Mouse (Mus musculus): ENCODE data around the gene Fitm1.

Fitm1 gene

GRCm38 (mm10) chr14:55591331-55591891 is 16.0 kb downstream of the Fitm1 start, which contains the start of gene Rnf31:
Rnf31 (plus strand) TSS chr14:55591708.
- in situ Hi-C loops (cut with MboI; ENCODE audit: low sequenced_read_pairs) = no loop called here

GRCm38 (mm10) chr14:55592226-55592625 is 16.8 kb downstream of the Fitm1 start:
- in situ Hi-C loops (cut with MboI; ENCODE audit: low sequenced_read_pairs) = no loop called here

- in situ Hi-C loops (cut with MboI; ENCODE audit: low sequenced_read_pairs) = no loop called here
Measured at GRCm38 (mm10) chr14:55596036-55596690, 20.7 kb downstream of the Fitm1 start.

GRCm38 (mm10) chr14:55598521-55599390 is 23.3 kb downstream of the Fitm1 start:
- in situ Hi-C loops (cut with MboI; ENCODE audit: low sequenced_read_pairs) = no loop called here

GRCm38 (mm10) chr14:55603271-55603632 is 27.8 kb downstream of the Fitm1 start, which contains the start of gene Irf9:
Irf9 (plus strand) TSS chr14:55603571.
- in situ Hi-C loops (cut with MboI; ENCODE audit: low sequenced_read_pairs) = no loop called here

GRCm38 (mm10) chr14:55603633-55604576 is 28.5 kb downstream of the Fitm1 start:
- in situ Hi-C loops (cut with MboI; ENCODE audit: low sequenced_read_pairs) = no loop called here

GRCm38 (mm10) chr14:55604823-55605222 is 29.4 kb downstream of the Fitm1 start:
- in situ Hi-C loops (cut with MboI; ENCODE audit: low sequenced_read_pairs) = no loop called here

- in situ Hi-C loops (cut with MboI; ENCODE audit: low sequenced_read_pairs) = no loop called here
Measured at GRCm38 (mm10) chr14:55605743-55606459, 30.5 kb downstream of the Fitm1 start.

- in situ Hi-C loops (cut with MboI; ENCODE audit: low sequenced_read_pairs) = no loop called here
Measured at GRCm38 (mm10) chr14:55608339-55608738, 32.9 kb downstream of the Fitm1 start.

GRCm38 (mm10) chr14:55613346-55613745 is 37.9 kb downstream of the Fitm1 start:
- in situ Hi-C loops (cut with MboI; ENCODE audit: low sequenced_read_pairs) = no loop called here

- in situ Hi-C loops (cut with MboI; ENCODE audit: low sequenced_read_pairs) = no loop called here
Measured at GRCm38 (mm10) chr14:55614565-55615178, 39.3 kb downstream of the Fitm1 start.

GRCm38 (mm10) chr14:55615876-55616275 is 40.5 kb downstream of the Fitm1 start:
- in situ Hi-C loops (cut with MboI; ENCODE audit: low sequenced_read_pairs) = no loop called here

- in situ Hi-C loops (cut with MboI; ENCODE audit: low sequenced_read_pairs) = no loop called here
Measured at GRCm38 (mm10) chr14:55616844-55617243, 41.4 kb downstream of the Fitm1 start.

- in situ Hi-C loops (cut with MboI; ENCODE audit: low sequenced_read_pairs) = no loop called here
Measured at GRCm38 (mm10) chr14:55617822-55618221, 42.4 kb downstream of the Fitm1 start, which contains the start of gene Rec8. Rec8 (plus strand) TSS chr14:55618037.

- in situ Hi-C loops (cut with MboI; ENCODE audit: low sequenced_read_pairs) = no loop called here
Measured at GRCm38 (mm10) chr14:55618486-55619195, 43.2 kb downstream of the Fitm1 start.

Measured in CH12F3 (cell line).